Mouse (Mus musculus) megakaryocyte progenitor cell, adult 5-6 weeks (primary cell): ENCODE results near the gene Med20. TPM values are rescaled to one million over a fixed set of nuclear protein-coding genes. Genes with fewer than 3 reads are reported as not detected.

ENCODE experiments used
- ATAC-seq: replicated peaks from 2 replicates; pipeline ENCODE4 v1.8.0; 2016; ENCODE audit warnings: mild to moderate bottlenecking, moderate TSS enrichment, inconsistent platforms; ENCODE audit not compliant: poor library complexity
- total RNA-seq, 2 experiments: library from RNA; stranded (forward) in 1 of 2; stranded (reverse) in 1 of 2; fragments of 157-497, 149-512 nt in 1 of 2; fragments of 200-1000 nt in 1 of 2; gene quantifications; 2 replicates each; pipeline versions ENCODE4 v1.2.3 to v1.2.4; 2015 to 2017

The Med20 gene
- 20.4 and 23.8 TPM in 2 replicates for total RNA-seq (2015)
- 37.7 and 40.7 TPM in 2 replicates for total RNA-seq (2017)

- peak; percentile 91 for ATAC-seq
Observed at GRCm38 (mm10) chr17:47610849-47611660, at the start of gene Med20, which contains the start of the genes Bysl and Gm20517. TSS of gene Med20 (plus strand) at chr17:47611582. TSS of gene Bysl (minus strand) at chr17:47611492. TSS of gene Gm20517 (plus strand) at chr17:47611589.

GRCm38 (mm10) chr17:47562875-47563274, 48.5 kb upstream of the Med20 start:
- no peak for ATAC-seq

GRCm38 (mm10) chr17:47564612-47565011, 46.8 kb upstream of the Med20 start:
- ATAC-seq = 0 out of 2 replicates have a peak, but pooled peaks have one; percentile 15

- ATAC-seq = no peak
Observed at GRCm38 (mm10) chr17:47566133-47566532, 45.2 kb upstream of the Med20 start.

GRCm38 (mm10) chr17:47567271-47567670, 44.1 kb upstream of the Med20 start:
- ATAC-seq = peak; percentile 61

GRCm38 (mm10) chr17:47568389-47568788, 43.0 kb upstream of the Med20 start:
- ATAC-seq = peak; percentile 82

GRCm38 (mm10) chr17:47568951-47569527, 42.3 kb upstream of the Med20 start:
- ATAC-seq = no peak

- ATAC-seq = no peak
Observed at GRCm38 (mm10) chr17:47571621-47572020, 39.8 kb upstream of the Med20 start.

- ATAC-seq = no peak
Observed at GRCm38 (mm10) chr17:47572436-47572835, 38.9 kb upstream of the Med20 start.

- no peak for ATAC-seq
Observed at GRCm38 (mm10) chr17:47574028-47574427, 37.4 kb upstream of the Med20 start.

- no peak for ATAC-seq
Observed at GRCm38 (mm10) chr17:47574830-47575229, 36.6 kb upstream of the Med20 start.

GRCm38 (mm10) chr17:47578655-47579054, 32.7 kb upstream of the Med20 start:
- ATAC-seq = peak; percentile 87

- ATAC-seq = no peak
Observed at GRCm38 (mm10) chr17:47580962-47581361, 30.4 kb upstream of the Med20 start.

GRCm38 (mm10) chr17:47588517-47588916, 22.9 kb upstream of the Med20 start:
- no peak for ATAC-seq

GRCm38 (mm10) chr17:47591073-47591472, 20.3 kb upstream of the Med20 start:
- ATAC-seq = no peak

- ATAC-seq = peak; percentile 61
Observed at GRCm38 (mm10) chr17:47593215-47593853, 18.0 kb upstream of the Med20 start.

GRCm38 (mm10) chr17:47593854-47594182, 17.6 kb upstream of the Med20 start:
- no peak for ATAC-seq

- no peak for ATAC-seq
Observed at GRCm38 (mm10) chr17:47594183-47594968, 17.0 kb upstream of the Med20 start.

GRCm38 (mm10) chr17:47594969-47595247, 16.5 kb upstream of the Med20 start:
- ATAC-seq = no peak

GRCm38 (mm10) chr17:47595248-47596161, 15.9 kb upstream of the Med20 start:
- peak; percentile 53 for ATAC-seq
